Mouse (Mus musculus): ENCODE data around the gene Sdk1.

Gene Sdk1

DNA sequence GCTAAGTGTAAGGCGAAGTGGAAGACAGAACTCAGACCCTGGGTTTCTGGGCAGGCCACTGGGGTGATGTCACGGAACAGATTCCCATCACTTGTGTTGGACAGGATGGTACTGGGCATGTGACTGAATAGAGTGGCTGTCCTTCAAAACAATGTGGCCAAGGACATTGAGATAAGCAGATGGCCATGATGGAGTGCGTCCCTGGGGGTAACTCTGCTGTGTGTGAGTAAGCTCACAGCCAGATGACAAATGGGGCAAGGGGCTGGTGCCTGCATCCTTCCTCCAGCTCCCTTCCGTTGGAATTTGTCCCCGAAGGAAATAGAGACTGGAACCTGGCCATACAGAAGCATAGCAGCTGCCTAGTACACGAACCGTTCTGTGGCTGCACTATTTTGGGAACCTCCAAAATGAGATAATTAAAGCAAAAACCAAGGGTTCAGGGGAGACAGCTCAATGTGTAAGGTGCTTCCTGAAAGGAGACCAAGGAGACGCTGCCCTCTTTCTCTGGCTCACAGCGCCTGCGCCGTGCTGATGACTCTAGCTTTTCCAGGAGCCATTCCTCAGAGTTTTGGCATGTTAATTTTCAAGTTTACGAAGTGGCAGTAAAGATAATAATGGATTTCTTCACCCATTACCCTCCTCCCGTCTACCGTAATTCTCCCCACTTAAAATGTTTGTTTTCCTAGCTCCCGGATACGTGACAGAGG, 661.4 kb downstream of the Sdk1 start:
- in situ Hi-C loops (cut with MboI; ENCODE audit: low pct_unique_long_range_greater_than_20kb in 1 of 2, low sequenced_read_pairs in 2 of 2, unreplicated experiment in 1 of 2): no loop called here

DNA sequence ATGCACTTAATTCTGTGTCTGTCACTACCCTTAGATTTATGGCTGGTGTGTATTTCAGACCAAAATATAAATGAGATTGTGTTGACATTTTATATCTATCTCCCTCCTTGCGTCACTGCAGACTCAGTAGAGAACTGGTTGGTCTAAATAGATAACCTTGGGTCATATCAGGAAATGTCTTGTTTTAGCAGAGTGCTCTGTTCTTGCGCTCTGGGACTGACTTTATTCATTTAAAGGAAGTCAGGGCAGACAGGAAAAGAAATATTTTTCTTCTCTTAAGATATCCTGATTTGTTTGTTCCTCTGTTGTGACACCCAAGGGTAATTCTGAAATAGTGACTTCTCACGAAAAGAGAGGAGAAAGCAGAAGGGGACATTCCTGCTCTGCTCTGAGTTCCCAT, 669.2 kb downstream of the Sdk1 start:
- in situ Hi-C loops (cut with MboI; ENCODE audit: low pct_unique_long_range_greater_than_20kb in 1 of 2, low sequenced_read_pairs in 2 of 2, unreplicated experiment in 1 of 2): no loop called here

DNA sequence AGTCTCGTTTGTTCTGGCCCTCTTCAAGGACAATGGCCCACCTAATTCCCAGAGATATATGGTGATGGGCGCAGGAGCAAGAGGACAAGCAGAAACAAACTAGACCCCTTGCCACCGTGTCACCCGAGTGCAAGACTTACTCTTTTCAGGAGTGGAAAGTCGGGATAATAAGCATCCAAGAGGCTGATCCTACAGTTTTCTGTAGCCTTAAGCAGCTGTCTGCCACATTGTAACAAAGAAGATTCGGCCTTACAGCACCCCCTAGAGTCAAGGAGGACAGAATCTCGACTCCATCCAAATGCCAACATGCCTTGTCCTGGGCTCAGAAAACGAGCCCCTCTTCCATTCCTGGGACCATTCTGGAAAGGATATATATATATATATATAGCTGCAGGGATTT, 669.6 kb downstream of the Sdk1 start:
- in situ Hi-C loops (cut with MboI; ENCODE audit: low pct_unique_long_range_greater_than_20kb in 1 of 2, low sequenced_read_pairs in 2 of 2, unreplicated experiment in 1 of 2): no loop called here

DNA sequence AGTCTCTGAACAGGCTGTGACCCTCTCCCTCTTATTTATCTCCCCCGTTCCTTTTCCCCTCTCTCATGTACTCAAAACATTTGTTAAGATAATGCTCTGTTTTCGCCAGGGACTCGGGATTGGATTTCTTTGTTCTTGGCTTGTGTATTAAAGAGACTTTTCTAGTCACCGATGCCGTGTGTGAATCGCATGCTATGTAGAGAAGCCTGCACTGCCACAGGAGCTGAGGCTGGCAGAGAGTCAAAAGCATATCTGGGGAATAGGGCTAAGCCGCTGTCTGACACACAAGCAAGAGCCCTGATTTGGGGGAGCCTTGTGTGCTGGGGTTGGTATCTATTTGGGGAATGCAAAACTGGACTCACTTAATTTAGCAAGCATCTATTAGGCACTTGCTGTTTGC, 671.6 kb downstream of the Sdk1 start:
- in situ Hi-C loops (cut with MboI; ENCODE audit: low pct_unique_long_range_greater_than_20kb in 1 of 2, low sequenced_read_pairs in 2 of 2, unreplicated experiment in 1 of 2): no loop called here

DNA sequence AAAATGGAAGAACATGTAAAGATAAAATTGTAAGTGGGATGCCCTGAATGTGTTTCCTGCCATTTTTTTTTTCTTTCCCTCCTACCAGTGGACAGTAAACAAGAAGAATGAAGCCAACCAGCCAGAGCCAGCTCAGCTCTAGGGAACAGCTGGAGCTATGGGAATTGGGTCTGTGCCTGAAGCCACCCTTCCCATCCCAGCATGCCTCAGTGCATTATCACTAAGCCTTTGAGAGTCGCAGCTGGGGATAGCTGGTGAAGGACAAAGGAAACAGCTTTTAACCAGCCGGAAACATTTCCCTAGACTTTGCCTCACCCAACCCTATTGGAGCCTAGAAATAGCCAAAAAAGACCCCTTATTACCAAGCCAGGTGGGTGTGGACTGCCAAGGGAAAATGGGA, 675.7 kb downstream of the Sdk1 start:
- in situ Hi-C loops (cut with MboI; ENCODE audit: low pct_unique_long_range_greater_than_20kb in 1 of 2, low sequenced_read_pairs in 2 of 2, unreplicated experiment in 1 of 2): no loop called here

DNA sequence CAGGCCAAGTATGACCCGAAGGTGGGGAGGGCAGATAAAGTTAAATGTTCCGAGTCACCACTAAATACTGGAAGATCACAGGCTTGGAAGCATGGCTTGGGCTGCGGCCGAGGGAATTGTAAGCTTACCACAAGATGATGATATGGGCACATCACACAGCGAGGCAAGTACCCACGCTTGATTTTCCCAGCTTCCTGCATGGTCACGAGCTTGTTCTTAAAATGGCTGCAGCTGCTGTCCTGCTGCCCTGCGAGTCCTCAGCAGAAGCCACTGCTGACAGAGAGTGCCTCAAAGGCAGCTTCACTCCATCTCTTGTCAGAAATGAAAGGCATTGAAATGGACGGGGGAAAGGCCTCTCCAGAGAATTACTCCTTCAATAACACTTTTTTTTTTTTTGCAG, 697.7 kb downstream of the Sdk1 start:
- in situ Hi-C loops (cut with MboI; ENCODE audit: low pct_unique_long_range_greater_than_20kb in 1 of 2, low sequenced_read_pairs in 2 of 2, unreplicated experiment in 1 of 2): no loop called here

DNA sequence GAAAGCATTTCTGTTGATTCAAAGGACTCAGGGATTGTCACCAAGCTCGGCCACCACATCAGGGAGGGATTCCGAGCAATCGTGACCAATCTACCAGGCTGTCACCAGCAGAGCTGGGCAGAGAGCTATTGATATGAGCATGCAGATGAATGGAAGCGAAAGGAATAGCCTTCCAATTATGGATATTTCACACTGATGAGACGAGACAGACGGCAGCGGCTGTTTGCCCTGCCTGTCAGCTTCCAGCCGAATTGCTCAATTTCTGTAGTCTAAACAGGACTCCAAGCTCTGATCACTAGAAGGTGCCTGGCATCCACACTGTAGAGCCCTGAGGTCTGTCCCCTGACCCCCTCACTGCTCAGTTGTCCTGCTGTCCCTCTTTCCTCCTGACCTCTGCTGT, 699.3 kb downstream of the Sdk1 start:
- in situ Hi-C loops (cut with MboI; ENCODE audit: low pct_unique_long_range_greater_than_20kb in 1 of 2, low sequenced_read_pairs in 2 of 2, unreplicated experiment in 1 of 2): no loop called here

DNA sequence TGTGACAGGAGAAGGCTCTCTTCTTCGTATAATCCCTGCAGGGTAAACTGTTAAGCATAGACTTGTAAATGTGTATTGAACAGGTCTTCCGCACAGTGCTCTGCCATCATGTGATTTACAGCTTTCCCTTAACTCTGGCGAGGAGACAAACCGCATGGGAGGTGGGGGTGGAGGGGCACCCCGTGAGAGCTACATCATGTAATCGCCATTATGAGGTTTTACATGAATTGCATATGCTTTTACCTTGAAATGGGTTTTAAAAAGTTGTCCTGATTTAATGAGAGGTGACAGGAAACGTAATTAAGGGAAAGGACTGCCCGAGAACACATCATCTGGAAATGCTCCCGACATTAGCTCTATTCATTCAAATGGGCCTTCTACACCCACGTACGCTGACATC, 709.5 kb downstream of the Sdk1 start:
- in situ Hi-C loops (cut with MboI; ENCODE audit: low pct_unique_long_range_greater_than_20kb in 1 of 2, low sequenced_read_pairs in 2 of 2, unreplicated experiment in 1 of 2): no loop called here

DNA sequence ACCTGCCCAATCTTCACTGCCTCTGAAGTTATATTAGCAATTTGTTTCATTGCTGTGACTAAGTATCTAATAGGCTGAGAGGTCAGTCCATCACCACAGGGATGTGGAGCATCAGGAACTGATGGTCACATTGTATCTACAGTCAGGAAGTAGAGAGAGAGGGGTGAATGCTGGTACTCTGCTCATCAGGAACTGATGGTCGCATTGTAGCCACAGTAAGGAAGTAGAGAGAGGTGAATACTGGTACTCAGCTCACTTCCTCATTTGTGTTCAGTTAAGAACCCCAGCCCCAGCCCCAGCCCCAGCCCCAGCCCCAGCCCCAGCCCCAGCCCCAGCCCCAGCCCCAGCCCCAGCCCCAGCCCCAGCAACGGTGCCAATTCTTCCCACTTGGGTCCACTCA, 711.0 kb downstream of the Sdk1 start:
- in situ Hi-C loops (cut with MboI; ENCODE audit: low pct_unique_long_range_greater_than_20kb in 1 of 2, low sequenced_read_pairs in 2 of 2, unreplicated experiment in 1 of 2): no loop called here

DNA sequence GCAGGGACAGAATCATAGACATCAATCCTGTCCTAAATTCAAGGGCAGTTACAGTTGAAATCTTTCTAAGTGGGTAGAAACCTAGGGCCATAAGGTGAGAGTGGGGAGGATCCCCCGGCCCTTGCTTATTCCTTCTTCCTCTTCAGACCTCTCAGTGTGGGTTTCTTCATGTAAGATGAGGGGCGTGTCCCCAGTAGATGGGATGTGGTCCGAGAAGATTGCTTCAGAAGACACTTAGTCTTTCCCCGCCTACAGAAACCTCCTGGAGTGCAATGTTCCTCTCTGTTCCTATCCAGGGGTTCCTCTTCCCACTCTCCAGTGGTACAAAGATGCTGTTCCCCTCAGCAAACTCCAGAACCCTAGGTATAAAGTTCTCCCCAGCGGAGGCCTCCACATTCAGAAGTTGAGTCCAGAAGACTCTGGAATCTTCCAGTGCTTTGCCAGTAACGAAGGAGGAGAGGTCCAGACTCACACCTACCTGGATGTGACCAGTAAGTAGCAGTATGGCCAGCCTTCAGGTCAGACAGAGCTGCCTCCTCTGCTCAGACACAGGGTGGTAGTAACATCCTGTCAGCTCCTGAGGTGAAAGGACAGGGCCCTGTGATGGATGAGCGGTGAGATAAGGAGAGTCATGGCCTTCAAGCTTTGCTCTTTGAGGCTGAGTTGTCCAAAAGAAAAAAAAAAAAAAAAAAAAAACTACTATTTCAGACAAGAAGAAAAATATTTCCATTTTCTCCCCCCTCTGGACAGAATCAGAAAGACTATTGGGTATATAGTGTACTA, 711.6 kb downstream of the Sdk1 start:
- in situ Hi-C loops (cut with MboI; ENCODE audit: low pct_unique_long_range_greater_than_20kb in 1 of 2, low sequenced_read_pairs in 2 of 2, unreplicated experiment in 1 of 2): no loop called here

DNA sequence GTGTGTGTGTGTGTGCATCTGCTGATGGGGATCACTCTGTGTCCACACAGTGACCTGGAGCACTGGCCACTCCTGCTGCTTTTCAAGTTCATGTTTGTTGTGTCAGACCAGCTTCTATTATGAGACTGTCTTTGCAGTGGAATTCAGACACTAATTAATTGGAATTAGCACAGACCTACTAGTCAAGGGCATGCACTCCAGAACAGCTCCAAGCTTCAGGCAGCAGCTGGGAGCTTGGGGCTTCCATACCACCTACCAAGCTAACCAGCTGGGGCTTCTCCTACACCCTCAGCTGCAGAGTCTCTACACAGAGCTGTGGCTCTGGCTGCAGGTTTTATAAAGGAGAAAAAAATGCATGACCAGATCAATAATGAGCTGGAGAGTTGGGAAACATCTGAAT, 729.8 kb downstream of the Sdk1 start:
- in situ Hi-C loops (cut with MboI; ENCODE audit: low pct_unique_long_range_greater_than_20kb in 1 of 2, low sequenced_read_pairs in 2 of 2, unreplicated experiment in 1 of 2): no loop called here

DNA sequence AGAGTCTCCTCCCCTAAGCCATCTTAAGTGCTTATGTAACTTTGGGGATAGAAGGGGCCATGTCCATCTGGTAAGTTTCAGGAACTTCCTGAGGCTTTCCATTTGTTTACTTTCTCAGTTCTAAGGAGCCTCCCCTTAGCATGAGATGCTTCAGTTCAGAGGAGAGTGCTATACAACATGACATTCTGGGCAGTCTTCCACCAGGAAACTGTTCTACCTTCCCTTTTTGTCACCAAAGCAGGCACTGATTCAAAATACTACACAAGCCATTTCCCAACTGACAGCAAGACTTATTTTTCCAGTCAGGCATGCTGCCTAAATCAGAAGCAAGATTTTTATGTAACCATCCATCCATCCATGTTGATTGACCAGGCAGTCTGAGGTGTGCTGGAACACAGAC, 738.2 kb downstream of the Sdk1 start:
- in situ Hi-C loops (cut with MboI; ENCODE audit: low pct_unique_long_range_greater_than_20kb in 1 of 2, low sequenced_read_pairs in 2 of 2, unreplicated experiment in 1 of 2): no loop called here

DNA sequence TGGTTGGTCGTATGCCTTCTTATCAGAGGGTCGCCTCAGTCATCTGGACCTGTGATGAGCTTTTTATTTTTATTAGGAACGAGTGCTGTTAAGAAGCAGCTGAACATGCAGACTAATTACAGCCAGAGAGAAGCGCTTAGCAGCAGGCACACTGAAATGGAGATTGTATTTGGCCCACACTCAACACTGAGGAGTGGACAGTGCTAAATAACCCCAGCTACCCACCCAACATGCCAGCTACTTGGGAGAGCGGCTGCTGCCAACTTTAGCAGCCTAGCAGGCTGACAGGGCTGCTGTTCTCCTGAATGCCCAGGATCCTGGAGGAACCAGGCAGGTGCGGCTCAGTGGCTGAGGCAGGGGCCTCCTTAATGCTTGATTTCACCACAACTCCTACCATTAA, 739.5 kb downstream of the Sdk1 start:
- in situ Hi-C loops (cut with MboI; ENCODE audit: low pct_unique_long_range_greater_than_20kb in 1 of 2, low sequenced_read_pairs in 2 of 2, unreplicated experiment in 1 of 2): no loop called here

DNA sequence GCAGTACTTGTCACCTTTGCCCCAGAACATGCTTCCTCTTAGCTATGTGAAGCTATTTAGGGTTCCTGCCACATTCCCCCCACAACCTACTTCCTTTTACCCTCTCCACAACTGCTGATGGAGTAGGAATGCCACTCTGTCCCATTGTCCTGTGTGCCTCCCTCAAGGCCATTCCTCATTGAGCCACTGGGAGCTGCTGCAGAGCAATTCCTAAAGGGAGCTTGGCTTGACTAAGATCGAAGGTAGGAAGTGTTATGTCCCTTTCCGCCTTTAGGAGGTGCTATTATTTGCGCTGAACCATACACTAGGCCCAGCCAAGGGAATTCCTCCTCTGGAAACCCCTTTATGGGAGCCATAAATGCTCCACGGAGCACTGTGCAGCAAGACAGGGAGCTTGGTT, 743.0 kb downstream of the Sdk1 start:
- in situ Hi-C loops (cut with MboI; ENCODE audit: low pct_unique_long_range_greater_than_20kb in 1 of 2, low sequenced_read_pairs in 2 of 2, unreplicated experiment in 1 of 2): no loop called here

DNA sequence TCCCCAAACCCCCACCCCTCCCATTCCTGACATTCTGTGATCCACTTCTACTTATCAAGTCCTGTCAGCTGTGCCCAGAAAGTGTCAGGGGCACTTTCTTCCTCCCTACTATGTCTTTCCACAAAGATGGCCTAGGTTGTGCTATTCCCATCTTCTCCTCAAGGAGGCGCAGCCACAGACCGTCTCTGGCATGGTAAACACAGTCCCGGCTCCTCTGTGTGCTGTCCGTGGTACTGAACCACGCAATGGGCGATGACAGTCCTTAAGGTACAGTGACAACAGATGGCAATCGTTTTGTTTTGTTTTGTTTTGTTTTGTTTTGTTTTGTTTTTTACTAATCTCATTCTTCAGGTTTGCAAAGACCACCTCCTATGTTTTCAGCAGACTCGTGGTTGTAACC, 743.7 kb downstream of the Sdk1 start:
- in situ Hi-C loops (cut with MboI; ENCODE audit: low pct_unique_long_range_greater_than_20kb in 1 of 2, low sequenced_read_pairs in 2 of 2, unreplicated experiment in 1 of 2): no loop called here

DNA sequence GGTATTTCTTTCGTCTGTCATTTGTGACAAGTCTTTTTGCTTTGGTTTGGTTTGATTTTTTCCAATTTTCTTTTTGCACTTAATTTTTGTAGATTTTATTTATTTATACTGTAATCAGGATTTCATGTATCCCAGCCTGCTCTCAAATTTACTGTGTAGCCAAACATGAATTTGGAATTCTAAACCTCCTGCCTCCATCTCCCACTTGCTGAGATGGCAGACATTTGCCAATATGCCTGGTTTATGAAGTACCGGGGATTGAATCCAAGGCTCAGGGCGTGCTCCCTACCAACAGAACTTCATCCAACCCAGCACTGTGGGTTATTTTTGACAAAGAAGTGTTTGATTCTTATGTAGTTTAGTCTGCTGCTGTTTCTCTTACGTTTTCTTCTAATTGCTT, 744.3 kb downstream of the Sdk1 start:
- in situ Hi-C loops (cut with MboI; ENCODE audit: low pct_unique_long_range_greater_than_20kb in 1 of 2, low sequenced_read_pairs in 2 of 2, unreplicated experiment in 1 of 2): no loop called here

DNA sequence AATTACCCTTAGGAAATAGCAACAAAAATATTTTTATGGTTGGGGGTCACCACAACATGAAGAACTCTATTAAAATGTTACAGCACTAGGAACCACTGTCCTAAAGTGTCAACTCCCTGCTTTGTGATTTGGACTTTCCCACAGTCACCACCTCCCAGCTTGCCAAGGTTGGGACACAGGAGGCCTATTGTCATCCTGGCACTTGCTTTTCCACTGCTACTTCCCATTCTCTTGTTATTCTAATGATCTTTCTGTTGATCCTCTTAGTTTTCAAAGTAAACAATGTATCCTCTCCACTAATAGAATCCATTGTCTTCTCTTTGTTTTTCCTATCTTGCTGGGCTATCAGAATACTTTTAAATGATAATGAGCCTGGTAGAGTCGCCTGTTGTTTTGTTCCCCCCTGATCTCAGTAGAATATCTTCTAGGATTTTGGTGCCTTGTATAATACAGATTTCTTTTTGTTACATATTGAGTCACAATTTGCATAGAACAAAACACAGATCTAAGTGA, 746.1 kb downstream of the Sdk1 start:
- in situ Hi-C loops (cut with MboI; ENCODE audit: low pct_unique_long_range_greater_than_20kb in 1 of 2, low sequenced_read_pairs in 2 of 2, unreplicated experiment in 1 of 2): no loop called here

DNA sequence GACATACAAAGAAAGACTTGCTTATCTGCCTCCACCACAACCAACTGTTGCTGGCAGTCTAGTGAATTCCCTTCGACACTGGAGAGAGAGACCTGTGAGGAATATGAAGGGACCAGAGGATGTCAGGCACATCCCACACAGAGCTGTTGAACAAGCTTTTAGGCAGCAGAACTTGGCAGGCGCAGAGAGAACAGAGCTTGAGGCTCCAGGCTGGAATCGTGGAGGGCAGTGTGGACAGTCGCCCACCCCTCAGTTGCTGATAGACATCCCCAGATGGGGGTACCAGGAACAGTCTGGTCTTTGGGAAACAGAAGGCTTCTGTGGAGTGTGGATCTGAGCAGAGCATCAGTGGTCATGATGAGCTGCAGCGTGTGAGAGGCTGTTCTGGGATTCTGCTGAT, 747.4 kb downstream of the Sdk1 start:
- in situ Hi-C loops (cut with MboI; ENCODE audit: low pct_unique_long_range_greater_than_20kb in 1 of 2, low sequenced_read_pairs in 2 of 2, unreplicated experiment in 1 of 2): no loop called here

DNA sequence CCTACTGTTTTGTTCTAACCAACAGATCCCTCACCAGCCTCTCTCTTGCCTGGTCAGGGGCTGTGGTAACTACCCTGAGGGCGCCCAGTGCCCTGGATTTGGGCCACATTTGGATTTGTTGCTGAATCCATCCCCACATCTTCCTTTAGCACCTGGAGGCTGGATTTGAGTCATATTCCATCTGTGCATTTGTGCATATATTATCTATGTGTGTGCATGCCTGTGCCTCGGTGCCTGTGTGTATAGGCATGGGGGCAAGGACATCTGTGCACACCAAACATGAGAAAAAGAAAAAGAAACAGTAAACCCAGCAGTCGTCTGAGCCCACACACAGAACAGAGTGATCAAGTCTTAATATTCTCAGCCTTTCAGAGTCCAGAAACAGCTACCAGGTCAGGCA, 752.9 kb downstream of the Sdk1 start:
- in situ Hi-C loops (cut with MboI; ENCODE audit: low pct_unique_long_range_greater_than_20kb in 1 of 2, low sequenced_read_pairs in 2 of 2, unreplicated experiment in 1 of 2): no loop called here

DNA sequence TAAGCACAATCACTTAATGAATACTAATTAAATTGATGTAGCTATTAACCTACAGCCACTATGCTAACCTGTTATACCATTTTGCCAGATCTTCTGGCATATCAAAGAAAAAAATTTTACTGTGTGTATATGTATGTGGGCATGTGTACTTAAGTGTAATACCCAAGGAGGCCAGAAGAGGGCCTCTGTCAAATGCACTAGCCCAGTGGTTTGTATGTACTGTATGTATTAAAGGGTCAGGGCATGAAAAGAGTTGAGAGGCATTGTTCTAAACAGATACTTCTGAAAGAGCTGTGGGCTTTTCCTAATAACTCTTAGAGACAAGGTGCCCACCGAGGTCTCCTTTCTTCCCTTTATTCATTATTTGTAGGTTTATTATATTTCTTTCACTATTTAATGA, 759.0 kb downstream of the Sdk1 start:
- in situ Hi-C loops (cut with MboI; ENCODE audit: low pct_unique_long_range_greater_than_20kb in 1 of 2, low sequenced_read_pairs in 2 of 2, unreplicated experiment in 1 of 2): no loop called here
